Mouse (Mus musculus) embryonic fibroblast, embryonic 13.5 days (primary cell): Measurements from ENCODE around the gene Acap3.

Experiments used
- CTCF ChIP-seq: IDR thresholded peaks from 2 replicates; pipeline ENCODE4 v1.5.1; 2011; ENCODE audit warnings: mild to moderate bottlenecking, control low read depth, low read length, moderate library complexity, borderline replicate concordance; ENCODE audit not compliant: insufficient read depth
- POLR2A ChIP-seq: IDR thresholded peaks from 2 replicates; pipeline ENCODE4 v1.6.1; 2011; ENCODE audit warnings: low read depth, mild to moderate bottlenecking, control low read depth, low read length, moderate library complexity

DNA sequence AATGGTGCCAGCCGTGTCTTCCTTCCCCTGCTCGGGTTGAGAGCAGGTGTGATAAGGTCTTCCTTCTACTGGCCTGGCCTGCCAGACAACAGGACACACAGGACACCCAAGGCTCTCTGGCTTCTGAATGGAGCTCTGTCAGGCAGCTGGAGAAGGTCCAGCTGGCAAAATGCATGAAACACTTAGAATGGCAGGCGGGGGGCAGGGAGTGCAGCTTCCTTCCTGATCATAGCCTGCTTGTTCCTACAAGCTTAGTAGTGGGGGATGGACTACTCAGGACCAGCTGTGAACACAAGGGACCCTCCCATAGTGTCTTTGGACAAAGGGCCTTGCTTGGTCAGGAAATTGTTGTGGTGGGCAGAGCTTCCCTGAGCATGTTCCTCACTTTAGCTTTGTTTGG, 9.6 kb downstream of the Acap3 start:
- TF ChIP-seq POLR2A (no peak), CTCF (no peak)
